Mouse (Mus musculus) myocyte (in vitro differentiated cells): ENCODE data around the gene Arsk.

Experiments
- E2F4 ChIP-seq: IDR thresholded peaks from one replicate; pipeline ENCODE4 v1.6.1; 2011; ENCODE audit warnings: mild to moderate bottlenecking, control low read depth, moderate library complexity; ENCODE audit not compliant: insufficient read depth
- MYOG ChIP-seq, 3 experiments: IDR thresholded peaks; one replicate each; pipeline ENCODE4 v1.6.1; 2011; ENCODE audit warnings: control low read depth in 2 of 3, low read depth in 2 of 3, mild to moderate bottlenecking in 2 of 3; ENCODE audit not compliant: insufficient read length in 2 of 3, control insufficient read depth in 1 of 3, insufficient read depth in 1 of 3
- POLR2A ChIP-seq: IDR thresholded peaks from one replicate; pipeline ENCODE4 v1.6.1; 2011; ENCODE audit warnings: low read depth, mild to moderate bottlenecking, control low read depth, moderate library complexity; ENCODE audit not compliant: insufficient read length
- POLR2AphosphoS2 ChIP-seq: IDR thresholded peaks from one replicate; pipeline ENCODE4 v1.6.1; 2011; ENCODE audit warnings: low read depth, control low read depth; ENCODE audit not compliant: insufficient read length
- REST ChIP-seq: IDR thresholded peaks from one replicate; pipeline ENCODE4 v1.6.1; 2011; ENCODE audit warnings: mild to moderate bottlenecking, control low read depth, moderate library complexity; ENCODE audit not compliant: insufficient read depth, insufficient read length
- TCF3 ChIP-seq: IDR thresholded peaks from one replicate; pipeline ENCODE4 v1.6.1; 2011; ENCODE audit warnings: low read depth, control low read depth; ENCODE audit not compliant: insufficient read length
- USF1 ChIP-seq: IDR thresholded peaks from one replicate; pipeline ENCODE4 v1.6.1; 2011; ENCODE audit warnings: low read depth, mild to moderate bottlenecking, control low read depth, moderate library complexity

- TF ChIP-seq POLR2A (no peak), USF1 (no peak), MYOG (IDR thresholded peaks at IDR 0.05; ENCODE audit: control insufficient read depth in 1 of 3, insufficient read depth in 1 of 3, insufficient read length in 2 of 3, low read depth in 2 of 3) (no peak), TCF3 (no peak), REST (no peak), POLR2AphosphoS2 (no peak), E2F4 (no peak)
These were observed 40.4 kb upstream of the Arsk start for GRCm38 (mm10) chr13:76138862-76139261.
